Mouse (Mus musculus) embryonic facial prominence, embryonic 11.5 days (tissue): ENCODE measurements around the gene Gm20388. TPM values are rescaled to one million over a fixed set of nuclear protein-coding genes. Genes with fewer than 3 reads are reported as not detected.

ENCODE experiments used
- ATAC-seq: fragments of 200-750 bp; cut with Nextera tagmentation; replicated peaks from 2 replicates; pipeline ENCODE4 v1.8.0; 2017; ENCODE audit warnings: low read depth; ENCODE audit not compliant: insufficient number of reproducible peaks, low FRiP score, low TSS enrichment
- DNase-seq: peaks from one replicate; pipeline ENCODE4 v3.0.0-alpha.2; 2015; ENCODE audit warnings: low spot score
- H3K27ac ChIP-seq: fragments of 300-500 bp; sonication (generic); replicated peaks from 2 replicates; pipeline ENCODE4 v1.5.1; 2014; ENCODE audit warnings: mild to moderate bottlenecking, low read depth, low read length, control low read depth
- H3K27me3 ChIP-seq: fragments of 300-500 bp; sonication (generic); 2 replicates; pipeline ENCODE4 v1.6.1; 2014; ENCODE audit warnings: mild to moderate bottlenecking, low read length, moderate library complexity, mixed read lengths; ENCODE audit not compliant: control insufficient read depth, insufficient read depth
- H3K36me3 ChIP-seq: fragments of 300-500 bp; sonication (generic); replicated peaks from 2 replicates; pipeline ENCODE4 v1.6.1; 2014; ENCODE audit warnings: low read depth, mild to moderate bottlenecking, low read length, moderate library complexity, mixed read lengths; ENCODE audit not compliant: control insufficient read depth, insufficient read depth
- H3K4me1 ChIP-seq: fragments of 300-500 bp; sonication (generic); 2 replicates; pipeline ENCODE4 v1.6.1; 2014; ENCODE audit warnings: low read length, mixed read lengths; ENCODE audit not compliant: control insufficient read depth, insufficient read depth
- H3K4me2 ChIP-seq: fragments of 300-500 bp; sonication (generic); 2 replicates; pipeline ENCODE4 v1.6.1; 2014; ENCODE audit warnings: low read depth, mild to moderate bottlenecking, control low read depth, low read length, moderate library complexity
- H3K4me3 ChIP-seq: fragments of 300-500 bp; sonication (generic); 2 replicates; pipeline ENCODE4 v1.5.1; 2014; ENCODE audit warnings: low read depth, low read length, control low read depth
- H3K9ac ChIP-seq: fragments of 300-500 bp; sonication (generic); replicated peaks from 2 replicates; pipeline ENCODE4 v1.6.1; 2014; ENCODE audit warnings: mild to moderate bottlenecking, control low read depth, low read length
- H3K9me3 ChIP-seq: fragments of 300-500 bp; sonication (generic); replicated peaks from 2 replicates; pipeline ENCODE4 v1.6.1; 2016; ENCODE audit warnings: mild to moderate bottlenecking, low read length, inconsistent platforms, mixed read lengths; ENCODE audit not compliant: control insufficient read depth
- WGBS: fragments of 180-500 bp; shearing (Covaris S2); extraction: QIAGEN DNeasy Blood & Tissue Kit; methylation state at CpG from one replicate; pipeline ENCODE4 v1.1.7; 2014; 5-methylcytosine and 5-hydroxymethylcytosine counted together
- polyA plus RNA-seq: library from polyadenylated mRNA; unstranded; fragments of >200 nt; fragmentation: Nextera tagmentation; extraction: Ambion mirVana; gene quantifications from 2 replicates; pipeline ENCODE4 v1.2.1, GENCODE M21; 2014

Gene Gm20388
- polyA plus RNA-seq, 1 experiment from 2014 or later, result 3.1 TPM

- no peaks in the 10 kb centered on the region for H3K36me3 ChIP-seq
- peaks cover 15% of the 10 kb centered on the region for H3K4me1 ChIP-seq
- peak within 1 kb of the TSS; percentile 32 for H3K4me3 ChIP-seq
- WGBS, result under 1% methylated on average over 43 of the region's 43 CpGs
- H3K9me3 ChIP-seq, result no peaks in the 10 kb centered on the region
- H3K4me2 ChIP-seq, result peak within 1 kb of the TSS; percentile 51
- peaks cover 63% of the 10 kb centered on the region for H3K27me3 ChIP-seq
- H3K9ac ChIP-seq, result peak within 1 kb of the TSS; percentile 59
- peak; percentile 40 for DNase-seq
- H3K27ac ChIP-seq, result peak within 1 kb of the TSS; percentile 44
- no peak for ATAC-seq
These were observed 1217.2 kb downstream of the Gm20388 start, which contains the start of gene Foxl1 for GRCm38 (mm10) chr8:121127756-121128375. Gene Foxl1 (plus strand): TSS chr8:121127940.

- peak overlapping the region; percentile 59 for H3K9ac ChIP-seq
- no peaks in the 10 kb centered on the region for H3K9me3 ChIP-seq
- ATAC-seq, result no peak
- peak; percentile 35 for DNase-seq
- 0 out of 2 replicates have a peak overlapping the region, but pooled peaks have one; percentile 35 for H3K27ac ChIP-seq
- 2% methylated on average over 55 of the region's 55 CpGs for WGBS
- H3K27me3 ChIP-seq, result peaks cover 55% of the 10 kb centered on the region
- peaks cover 15% of the 10 kb centered on the region for H3K4me1 ChIP-seq
- H3K36me3 ChIP-seq, result no peaks in the 10 kb centered on the region
- peak overlapping the region; percentile 32 for H3K4me3 ChIP-seq
- peak overlapping the region; percentile 51 for H3K4me2 ChIP-seq
These were observed 1218.1 kb downstream of the Gm20388 start for GRCm38 (mm10) chr8:121128531-121129264.

- no peak for ATAC-seq
- peaks cover 53% of the 10 kb centered on the region for H3K27me3 ChIP-seq
- peak overlapping the region; percentile 59; the same call in 1 of the 2 replicates for H3K9ac ChIP-seq
- no peaks in the 10 kb centered on the region for H3K9me3 ChIP-seq
- no peaks in the 10 kb centered on the region for H3K36me3 ChIP-seq
- H3K27ac ChIP-seq, result no peak overlapping the region
- peaks cover 15% of the 10 kb centered on the region for H3K4me1 ChIP-seq
- DNase-seq, result peak; percentile 5
- peak overlapping the region; percentile 32; the same call in 1 of the 2 replicates for H3K4me3 ChIP-seq
- 16% methylated on average over 16 of the region's 16 CpGs for whole genome bisulfite sequencing
- no peak overlapping the region; the same call in 1 of the 2 replicates for H3K4me2 ChIP-seq
These were observed 1218.8 kb downstream of the Gm20388 start for GRCm38 (mm10) chr8:121129265-121129940.

- peaks cover 12% of the 10 kb centered on the region for H3K4me1 ChIP-seq
- H3K27ac ChIP-seq, result no peak overlapping the region
These were observed 1219.9 kb downstream of the Gm20388 start for GRCm38 (mm10) chr8:121130522-121130921.

GRCm38 (mm10) chr8:121132961-121133513 lies 1222.4 kb downstream of the Gm20388 start:
- peaks cover 7% of the 10 kb centered on the region for H3K4me1 ChIP-seq
- peaks cover 22% of the 10 kb centered on the region for H3K27me3 ChIP-seq
- no peak overlapping the region for H3K9ac ChIP-seq
- no peak for DNase-seq
- no peak overlapping the region for H3K4me3 ChIP-seq
- ATAC-seq, result no peak
- no peaks in the 10 kb centered on the region for H3K36me3 ChIP-seq
- WGBS, result 51% methylated on average over 5 of the region's 5 CpGs
- H3K27ac ChIP-seq, result no peak overlapping the region
- H3K9me3 ChIP-seq, result 0 out of 2 replicates have a peak, but pooled peaks cover 2% of the 10 kb centered on the region
- H3K4me2 ChIP-seq, result no peak overlapping the region

More at GRCm38 (mm10) chr8:121130522-121130921, 1219.9 kb downstream of the Gm20388 start:
- Histone ChIP-seq H3K27me3 (peaks cover 46% of the 10 kb centered on the region), H3K9me3 (no peaks in the 10 kb centered on the region), H3K36me3 (no peaks in the 10 kb centered on the region), H3K9ac (no peak overlapping the region), H3K4me3 (no peak overlapping the region), H3K4me2 (no peak overlapping the region)
- DNase-seq (peak; percentile 77), ATAC-seq (no peak)
- WGBS, result 26% methylated on average over 5 of the region's 5 CpGs

- H3K4me2 ChIP-seq, result no peak overlapping the region
- peaks cover 13% of the 10 kb centered on the region for H3K27me3 ChIP-seq
- no peak overlapping the region for H3K4me3 ChIP-seq
- no peaks in the 10 kb centered on the region for H3K36me3 ChIP-seq
- DNase-seq (no peak), ATAC-seq (0 out of 2 replicates have a peak, but pooled peaks have one; percentile 24)
- no peak overlapping the region for H3K27ac ChIP-seq
- no peak overlapping the region for H3K9ac ChIP-seq
- no peaks in the 10 kb centered on the region; the same call in 1 of the 2 replicates for H3K4me1 ChIP-seq
- WGBS, result 90% methylated on average over 10 of the region's 10 CpGs
- 0 out of 2 replicates have a peak, but pooled peaks cover 2% of the 10 kb centered on the region for H3K9me3 ChIP-seq
These were observed 1223.5 kb downstream of the Gm20388 start for GRCm38 (mm10) chr8:121134102-121134501.

- Histone ChIP-seq H3K27me3 (peaks cover 9% of the 10 kb centered on the region), H3K9ac (no peak overlapping the region), H3K27ac (no peak overlapping the region), H3K4me1 (no peaks in the 10 kb centered on the region; the same call in 1 of the 2 replicates), H3K36me3 (no peaks in the 10 kb centered on the region), H3K4me3 (no peak overlapping the region), H3K9me3 (0 out of 2 replicates have a peak, but pooled peaks cover 2% of the 10 kb centered on the region), H3K4me2 (no peak overlapping the region)
- 89% methylated on average over 11 of the region's 11 CpGs for WGBS
- DNase-seq (no peak), ATAC-seq (no peak)
These were observed 1223.9 kb downstream of the Gm20388 start for GRCm38 (mm10) chr8:121134512-121134911.
